Mouse (Mus musculus): Measurements from ENCODE around the gene Ntn4.
A peak's percentile ranks its signal among the peaks of the same experiment; 100 is the strongest.

Ntn4 gene

GRCm38 (mm10) chr10:93640521-93640952 lies at the start of gene Ntn4:
TSS of gene Ntn4 (plus strand) at chr10:93640681.
- no peak for DNase-seq (ENCODE audit: low read depth)

DNA sequence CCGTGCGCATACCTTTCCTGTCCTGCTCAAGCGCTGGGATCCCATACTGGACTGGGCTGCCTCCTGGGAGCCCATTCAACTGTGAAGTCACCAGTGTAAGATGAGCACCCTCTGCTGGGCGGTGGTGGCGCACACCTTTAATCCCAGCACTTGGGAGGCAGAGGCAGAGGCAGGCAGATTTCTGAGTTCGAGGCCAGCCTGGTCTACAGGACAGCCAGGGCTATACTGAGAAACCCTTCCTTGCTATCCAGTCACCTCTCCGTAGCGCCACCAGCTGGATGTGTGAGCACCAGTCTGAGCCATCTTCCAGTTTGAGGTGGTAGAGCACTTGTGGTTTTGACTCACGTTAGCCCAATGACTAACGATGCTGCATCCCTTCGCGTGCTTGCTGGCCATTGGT lies 48.0 kb upstream of the Ntn4 start:
- DNase-seq (ENCODE audit: low read depth) = peak; percentile 40

GRCm38 (mm10) chr10:93594022-93594482 lies 46.4 kb upstream of the Ntn4 start:
- DNase-seq (ENCODE audit: low read depth) = peak; percentile 83

DNA sequence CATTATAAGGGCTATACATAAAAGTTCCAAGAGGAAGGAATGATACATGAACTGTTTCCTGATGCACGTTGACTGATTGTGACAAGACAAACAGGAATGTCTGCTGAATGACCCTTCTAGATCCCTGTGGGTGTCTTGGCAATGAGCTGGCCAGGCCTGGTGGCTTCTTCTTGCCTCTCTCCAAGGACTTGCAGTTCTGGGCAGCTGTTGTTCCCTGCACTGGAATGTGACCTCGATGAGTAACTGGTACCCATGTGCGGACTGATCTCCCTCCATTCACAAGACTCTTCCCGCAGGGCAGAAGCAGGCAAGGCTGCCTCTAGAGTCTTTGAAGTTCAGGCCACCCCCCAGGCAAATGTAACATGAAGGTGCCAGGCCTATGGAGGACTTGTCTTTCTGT lies 44.6 kb upstream of the Ntn4 start:
- no peak for DNase-seq (ENCODE audit: low read depth)

GRCm38 (mm10) chr10:93596641-93597040 lies 43.8 kb upstream of the Ntn4 start:
- DNase-seq (ENCODE audit: low read depth) = peak; percentile 0

- DNase-seq (ENCODE audit: low read depth) = no peak
Measured at GRCm38 (mm10) chr10:93602309-93602708, 38.2 kb upstream of the Ntn4 start.

GRCm38 (mm10) chr10:93603256-93603655 lies 37.2 kb upstream of the Ntn4 start:
- peak; percentile 24 for DNase-seq (ENCODE audit: low read depth)

- peak; percentile 0 for DNase-seq (ENCODE audit: low read depth)
Measured at GRCm38 (mm10) chr10:93606326-93606725, 34.2 kb upstream of the Ntn4 start.

DNA sequence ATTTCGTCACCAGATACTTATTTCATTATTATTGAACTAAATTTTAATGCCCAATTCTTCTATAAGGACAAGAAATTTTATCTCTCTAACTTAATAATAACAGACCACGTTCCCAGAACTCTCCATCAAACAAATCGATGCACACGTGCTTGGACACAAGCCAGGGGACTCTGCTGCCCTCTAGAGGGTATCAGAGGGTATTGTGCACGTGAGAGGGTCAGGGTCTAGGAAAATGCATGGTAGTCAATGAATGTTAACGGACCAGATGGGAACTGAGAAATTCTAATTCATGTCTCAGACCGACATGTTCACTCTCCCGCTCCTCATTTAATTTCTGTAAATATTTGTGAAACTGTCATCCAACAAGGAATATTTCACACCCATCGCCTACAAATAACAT lies 32.4 kb upstream of the Ntn4 start:
- peak; percentile 32 for DNase-seq (ENCODE audit: low read depth)

- DNase-seq (ENCODE audit: low read depth) = peak; percentile 1
Measured at GRCm38 (mm10) chr10:93609236-93609635, 31.2 kb upstream of the Ntn4 start.

- DNase-seq (ENCODE audit: low read depth) = no peak
Measured at GRCm38 (mm10) chr10:93610896-93611295, 29.6 kb upstream of the Ntn4 start.

DNA sequence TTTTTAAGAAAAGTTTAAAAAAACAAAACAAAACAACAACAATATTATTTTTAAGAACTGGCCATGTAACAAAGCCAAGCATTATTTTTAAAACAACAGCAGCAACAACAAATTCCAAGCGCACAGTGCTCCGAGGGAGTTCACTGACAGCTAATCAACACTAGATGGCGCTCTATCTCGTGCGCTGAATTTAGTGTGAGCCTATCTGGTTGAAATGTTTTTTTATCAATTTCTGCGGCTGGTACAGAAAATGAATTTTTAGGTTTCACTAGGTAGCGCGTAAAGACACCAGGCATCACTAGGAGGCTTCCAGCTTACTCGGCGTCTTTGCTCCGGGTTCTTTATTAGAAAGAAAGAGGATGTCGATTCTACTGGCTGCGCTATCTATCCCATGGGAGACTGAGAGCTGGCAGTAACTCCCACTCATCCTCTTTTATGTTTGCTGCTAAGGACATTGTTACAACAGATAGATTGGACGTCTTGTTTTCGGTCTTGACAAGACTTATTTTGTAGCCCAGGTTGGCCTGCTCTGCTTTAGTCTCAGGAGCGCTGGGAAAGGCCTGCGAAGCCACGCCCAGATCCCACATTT lies 29.0 kb upstream of the Ntn4 start:
- no peak for DNase-seq (ENCODE audit: low read depth)

GRCm38 (mm10) chr10:93614850-93615249 lies 25.6 kb upstream of the Ntn4 start:
- no peak for DNase-seq (ENCODE audit: low read depth)

GRCm38 (mm10) chr10:93620438-93621179 lies 19.9 kb upstream of the Ntn4 start:
- DNase-seq (ENCODE audit: low read depth) = peak; percentile 83

DNA sequence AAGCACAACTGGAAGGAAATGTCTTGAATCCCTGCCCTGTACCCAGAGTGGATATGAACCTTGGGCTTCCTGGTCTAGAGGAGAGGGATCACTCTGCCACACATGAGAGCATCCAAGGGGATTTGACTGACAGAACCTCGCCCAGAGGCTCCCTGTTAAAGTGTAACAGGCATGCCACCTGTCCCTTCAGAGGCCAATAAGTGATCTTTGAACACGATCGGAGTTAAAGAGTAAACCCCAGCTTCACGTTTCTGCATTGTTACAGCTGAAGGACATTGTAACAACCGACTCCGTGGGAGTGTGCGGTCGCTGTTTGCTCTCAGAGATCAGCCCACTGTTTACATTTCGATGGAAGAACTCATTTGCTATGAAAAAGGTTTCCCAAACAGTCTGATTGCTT lies 16.8 kb upstream of the Ntn4 start:
- peak; percentile 0 for DNase-seq (ENCODE audit: low read depth)

GRCm38 (mm10) chr10:93624151-93624550 lies 16.3 kb upstream of the Ntn4 start:
- no peak for DNase-seq (ENCODE audit: low read depth)

DNA sequence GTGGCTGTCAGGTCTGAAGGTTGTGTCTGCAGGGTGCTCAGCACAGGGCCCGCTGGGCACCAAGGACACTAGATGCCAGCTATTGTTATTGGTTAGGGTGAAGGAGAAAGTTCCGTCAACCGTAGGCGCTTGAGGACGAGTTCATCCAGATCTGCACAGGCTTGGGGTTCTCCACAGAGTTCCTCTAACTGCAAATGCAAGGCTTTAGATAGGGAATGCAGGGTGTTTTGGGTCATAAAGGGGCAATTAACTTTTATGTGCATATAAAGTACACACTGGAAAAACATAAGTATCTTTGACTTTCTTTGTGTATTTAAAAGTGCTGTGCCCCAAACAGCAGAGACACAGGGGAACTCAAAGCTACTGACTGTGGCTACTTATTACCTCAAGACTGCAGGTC lies 10.2 kb upstream of the Ntn4 start:
- DNase-seq (ENCODE audit: low read depth) = peak; percentile 0

DNA sequence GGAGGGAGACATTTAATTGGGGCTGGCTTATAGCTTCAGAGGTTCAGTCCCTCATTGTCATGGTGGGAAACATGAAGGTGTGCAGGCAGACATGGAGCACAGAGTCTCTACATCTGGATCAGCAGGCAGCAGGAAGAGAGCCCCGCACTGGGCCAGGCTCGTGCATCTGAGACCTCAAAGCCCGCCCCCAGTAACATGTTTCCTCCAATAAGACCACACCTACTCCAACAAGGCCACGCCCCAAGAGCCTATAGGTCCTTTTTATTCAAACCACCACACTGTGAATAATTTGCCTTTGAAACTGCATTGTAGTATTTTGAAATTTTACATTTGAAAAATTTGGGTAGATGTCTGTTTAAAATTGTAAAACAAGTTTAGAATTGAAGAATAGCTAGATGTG lies 8.4 kb upstream of the Ntn4 start:
- DNase-seq (ENCODE audit: low read depth) = no peak

- DNase-seq (ENCODE audit: low read depth) = peak; percentile 3
Measured at GRCm38 (mm10) chr10:93633563-93633962, 6.9 kb upstream of the Ntn4 start.

DNA sequence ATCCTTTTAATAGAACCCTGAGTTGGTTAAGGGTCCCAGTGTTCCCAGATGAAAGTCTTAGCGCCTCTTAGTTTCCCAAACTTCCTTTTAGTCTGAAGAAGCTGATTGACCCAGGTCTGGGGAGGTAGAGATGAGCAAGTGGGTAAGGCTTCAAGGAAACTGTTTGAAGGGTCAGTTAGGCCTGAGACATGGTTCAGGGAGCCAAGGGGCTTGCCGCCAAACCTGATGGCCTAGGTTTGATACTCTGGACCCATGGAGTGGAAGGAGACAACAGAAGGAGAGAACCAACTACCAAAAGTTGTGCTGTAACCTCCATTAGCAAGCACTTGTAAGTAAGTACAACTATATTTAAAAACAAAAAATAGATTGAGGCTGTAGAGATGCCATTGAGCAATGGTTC lies 6.5 kb upstream of the Ntn4 start:
- no peak for DNase-seq (ENCODE audit: low read depth)

GRCm38 (mm10) chr10:93635941-93636340 lies 4.5 kb upstream of the Ntn4 start:
- peak; percentile 29 for DNase-seq (ENCODE audit: low read depth)

- no peak for DNase-seq (ENCODE audit: low read depth)
Measured at GRCm38 (mm10) chr10:93640953-93641820, 706 bp downstream of the Ntn4 start.
